Mouse (Mus musculus) neutrophil, adult 5-6 weeks (primary cell): ENCODE data around the gene Mgst2. TPM values are rescaled to one million over a fixed set of nuclear protein-coding genes. Genes with fewer than 3 reads are reported as not detected.

Experiments used
- ATAC-seq: fragments of 151-379, 151-347 bp; 2 replicates; pipeline ENCODE4 v1.8.0; 2017; ENCODE audit warnings: mild to moderate bottlenecking, moderate TSS enrichment; ENCODE audit not compliant: insufficient number of reproducible peaks, poor library complexity, low FRiP score, severe bottlenecking; ENCODE audit errors: extremely low read depth
- total RNA-seq: library from RNA; stranded (forward); fragments of 200-1000 nt; gene quantifications from 2 replicates; pipeline ENCODE4 v1.2.3, GENCODE M21; 2017

The Mgst2 gene
- total RNA-seq: 19.1 and 22.7 TPM in 2 replicates

- no peak for ATAC-seq
These were observed at the start of gene Mgst2 for GRCm38 (mm10) chr3:51660060-51660459. TSS of gene Mgst2 (plus strand) at chr3:51660360.

GRCm38 (mm10) chr3:51611972-51612371 lies 48.2 kb upstream of the Mgst2 start:
- ATAC-seq: no peak

- ATAC-seq: no peak
These were observed 47.5 kb upstream of the Mgst2 start for GRCm38 (mm10) chr3:51612398-51613356.

GRCm38 (mm10) chr3:51614278-51614677 lies 45.9 kb upstream of the Mgst2 start:
- no peak for ATAC-seq

- ATAC-seq: no peak
These were observed 36.2 kb upstream of the Mgst2 start for GRCm38 (mm10) chr3:51623956-51624355.

- ATAC-seq: no peak
These were observed 32.4 kb upstream of the Mgst2 start for GRCm38 (mm10) chr3:51627741-51628140.

GRCm38 (mm10) chr3:51628977-51629376 lies 31.2 kb upstream of the Mgst2 start:
- no peak for ATAC-seq

GRCm38 (mm10) chr3:51630746-51631145 lies 29.4 kb upstream of the Mgst2 start:
- ATAC-seq: no peak

- no peak for ATAC-seq
These were observed 28.2 kb upstream of the Mgst2 start for GRCm38 (mm10) chr3:51631971-51632370.

GRCm38 (mm10) chr3:51634451-51634850 lies 25.7 kb upstream of the Mgst2 start:
- ATAC-seq: no peak

- no peak for ATAC-seq
These were observed 24.2 kb upstream of the Mgst2 start for GRCm38 (mm10) chr3:51635960-51636359.

GRCm38 (mm10) chr3:51636700-51637099 lies 23.5 kb upstream of the Mgst2 start:
- peak; percentile 76 for ATAC-seq

- ATAC-seq: no peak
These were observed 22.8 kb upstream of the Mgst2 start for GRCm38 (mm10) chr3:51637326-51637725.

GRCm38 (mm10) chr3:51638260-51638659 lies 21.9 kb upstream of the Mgst2 start:
- ATAC-seq: no peak

GRCm38 (mm10) chr3:51645484-51645883 lies 14.7 kb upstream of the Mgst2 start:
- no peak for ATAC-seq

GRCm38 (mm10) chr3:51646301-51646700 lies 13.9 kb upstream of the Mgst2 start:
- ATAC-seq: no peak

GRCm38 (mm10) chr3:51647356-51647755 lies 12.8 kb upstream of the Mgst2 start:
- no peak for ATAC-seq

- peak; percentile 71 for ATAC-seq
These were observed 12.0 kb upstream of the Mgst2 start for GRCm38 (mm10) chr3:51648037-51648664.

GRCm38 (mm10) chr3:51649426-51649825 lies 10.7 kb upstream of the Mgst2 start:
- ATAC-seq: no peak

- ATAC-seq: no peak
These were observed 10.2 kb upstream of the Mgst2 start for GRCm38 (mm10) chr3:51649986-51650385.
